Mouse (Mus musculus): ENCODE data around the gene Cubn. TPM values are rescaled to one million over a fixed set of nuclear protein-coding genes. Genes with fewer than 3 reads are reported as not detected.

Cubn gene
- polyA plus RNA-seq, 1 experiment from 2014 or later: 0.84 TPM

DNA sequence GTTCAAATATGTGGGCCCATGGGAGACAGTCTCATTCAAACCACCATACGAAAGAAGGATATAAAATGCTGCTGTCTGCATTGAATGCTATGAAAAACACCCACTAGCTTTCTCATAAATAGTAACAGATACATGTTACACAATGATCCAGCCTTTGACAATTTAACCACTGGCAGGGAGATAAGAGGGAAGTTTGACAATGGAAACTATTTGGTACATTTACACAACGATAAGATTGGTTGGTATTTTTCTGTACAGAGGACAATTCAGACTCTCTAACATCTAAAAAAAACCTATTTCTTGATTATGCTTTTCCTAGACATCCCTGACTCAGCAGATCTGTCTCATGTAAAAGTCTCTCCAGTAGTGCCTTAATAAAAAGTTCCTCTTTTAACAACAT lies 4.5 kb upstream of the Cubn start:
- Histone ChIP-seq H3K9me3 (replicated peaks; ENCODE audit: control insufficient read depth, low read length) (no peaks in the 10 kb centered on the region), H3K27me3 (ENCODE audit: control insufficient read depth, insufficient read depth, low read length) (no peaks in the 10 kb centered on the region), H3K36me3 (ENCODE audit: control insufficient read depth, insufficient read depth, low read length) (no peaks in the 10 kb centered on the region), H3K9ac (ENCODE audit: low read length) (no peak overlapping the region), H3K4me2 (ENCODE audit: low read depth, low read length) (no peak overlapping the region), H3K4me3 (replicated peaks; ENCODE audit: low read length) (no peak overlapping the region), H3K27ac (ENCODE audit: low read length) (no peak overlapping the region), H3K4me1 (ENCODE audit: control insufficient read depth, insufficient read depth, low read length) (no peaks in the 10 kb centered on the region)
- WGBS: 53% methylated on average over 2 of the region's 2 CpGs
- no peak for ATAC-seq (ENCODE audit: insufficient read depth, low FRiP score)

DNA sequence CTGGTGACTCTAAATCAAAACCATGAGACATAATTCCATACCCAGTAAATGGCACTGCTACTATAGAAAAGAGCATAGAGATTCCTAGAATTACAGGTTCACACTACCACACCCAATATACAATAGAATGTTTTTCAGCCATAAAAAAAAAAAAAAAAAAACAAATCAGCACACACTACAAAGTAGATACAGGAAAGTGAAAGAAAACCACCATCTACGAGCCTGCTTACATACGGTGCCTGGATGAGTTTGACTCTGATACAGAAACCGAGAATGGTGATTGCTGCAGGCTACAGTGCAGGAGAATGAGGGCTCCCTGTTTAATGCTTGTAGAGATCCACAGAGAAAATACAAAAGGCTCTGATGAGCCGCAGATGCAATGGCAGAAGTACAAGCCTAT lies 1.3 kb upstream of the Cubn start:
- 84% methylated on average over 4 of the region's 4 CpGs for WGBS

DNA sequence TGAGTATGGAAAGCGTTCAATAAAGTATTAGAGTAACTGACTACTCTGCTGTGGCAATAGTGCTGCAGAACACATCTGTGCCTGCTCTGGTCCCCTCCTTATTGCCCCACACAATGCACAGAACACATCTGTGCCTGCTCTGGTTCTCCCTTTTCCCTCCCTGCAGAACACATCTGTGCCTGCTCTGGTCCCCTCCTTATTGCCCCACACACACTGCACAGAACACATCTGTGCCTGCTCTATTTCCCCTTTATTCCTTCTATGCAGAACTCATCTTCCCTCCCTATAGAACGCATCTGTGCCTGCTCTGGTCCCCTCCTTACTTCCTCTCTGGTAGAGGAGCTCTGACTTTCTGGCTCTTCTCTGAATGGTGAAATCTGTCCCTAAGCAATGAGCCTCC lies 1.1 kb downstream of the Cubn start:
- no peaks in the 10 kb centered on the region for H3K36me3 ChIP-seq (ENCODE audit: control insufficient read depth, insufficient read depth, low read length)
- no peaks in the 10 kb centered on the region for H3K27me3 ChIP-seq (ENCODE audit: control insufficient read depth, insufficient read depth, low read length)
- no peak overlapping the region for H3K27ac ChIP-seq (ENCODE audit: low read length)
- no peaks in the 10 kb centered on the region for H3K4me1 ChIP-seq (ENCODE audit: control insufficient read depth, insufficient read depth, low read length)
- H3K4me3 ChIP-seq (replicated peaks; ENCODE audit: low read length): no peak overlapping the region
- H3K9ac ChIP-seq (ENCODE audit: low read length): no peak overlapping the region
- no peaks in the 10 kb centered on the region for H3K9me3 ChIP-seq (replicated peaks; ENCODE audit: control insufficient read depth, low read length)
- 78% methylated on average over 2 of the region's 2 CpGs for WGBS
- ATAC-seq (ENCODE audit: insufficient read depth, low FRiP score): no peak
- no peak overlapping the region for H3K4me2 ChIP-seq (ENCODE audit: low read depth, low read length)

More for the DNA sequence above, 1.3 kb upstream of the Cubn start:
- no peaks in the 10 kb centered on the region for H3K4me1 ChIP-seq (ENCODE audit: control insufficient read depth, insufficient read depth, low read length)
- ATAC-seq (ENCODE audit: insufficient read depth, low FRiP score): no peak
- no peak overlapping the region for H3K4me3 ChIP-seq (replicated peaks; ENCODE audit: low read length)
- no peak overlapping the region for H3K27ac ChIP-seq (ENCODE audit: low read length)
- no peak overlapping the region for H3K9ac ChIP-seq (ENCODE audit: low read length)
- no peaks in the 10 kb centered on the region for H3K27me3 ChIP-seq (ENCODE audit: control insufficient read depth, insufficient read depth, low read length)
- no peaks in the 10 kb centered on the region for H3K36me3 ChIP-seq (ENCODE audit: control insufficient read depth, insufficient read depth, low read length)
- H3K4me2 ChIP-seq (ENCODE audit: low read depth, low read length): no peak overlapping the region
- no peaks in the 10 kb centered on the region for H3K9me3 ChIP-seq (replicated peaks; ENCODE audit: control insufficient read depth, low read length)

DNA sequence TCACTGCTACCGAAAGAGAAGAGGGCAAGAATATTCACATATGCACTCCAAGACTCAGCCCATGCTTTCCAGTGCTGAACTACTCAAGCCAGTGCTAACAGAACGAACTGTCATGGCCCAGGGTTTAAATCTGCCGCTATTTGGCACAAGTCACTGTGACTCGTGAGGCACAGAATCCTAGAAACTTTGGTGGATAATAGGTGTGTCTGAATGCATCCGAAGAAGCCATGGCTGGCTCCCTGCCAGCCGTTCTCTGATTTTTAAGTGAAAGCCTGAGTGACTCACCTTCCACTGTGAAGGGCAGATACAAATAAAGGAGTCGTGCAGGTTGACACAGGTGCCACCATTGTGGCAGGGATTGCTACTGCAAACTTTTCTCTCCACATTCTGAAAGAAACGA lies 5.1 kb downstream of the Cubn start:
- Histone ChIP-seq H3K4me1 (ENCODE audit: control insufficient read depth, insufficient read depth, low read length) (no peaks in the 10 kb centered on the region), H3K27ac (ENCODE audit: low read length) (no peak overlapping the region), H3K4me3 (replicated peaks; ENCODE audit: low read length) (no peak overlapping the region), H3K4me2 (ENCODE audit: low read depth, low read length) (no peak overlapping the region), H3K36me3 (ENCODE audit: control insufficient read depth, insufficient read depth, low read length) (no peaks in the 10 kb centered on the region), H3K9ac (ENCODE audit: low read length) (no peak overlapping the region), H3K9me3 (replicated peaks; ENCODE audit: control insufficient read depth, low read length) (no peaks in the 10 kb centered on the region), H3K27me3 (ENCODE audit: control insufficient read depth, insufficient read depth, low read length) (no peaks in the 10 kb centered on the region)
- peak; percentile 66 for ATAC-seq (ENCODE audit: insufficient read depth, low FRiP score)
- 64% methylated on average over 8 of the region's 8 CpGs for WGBS

DNA sequence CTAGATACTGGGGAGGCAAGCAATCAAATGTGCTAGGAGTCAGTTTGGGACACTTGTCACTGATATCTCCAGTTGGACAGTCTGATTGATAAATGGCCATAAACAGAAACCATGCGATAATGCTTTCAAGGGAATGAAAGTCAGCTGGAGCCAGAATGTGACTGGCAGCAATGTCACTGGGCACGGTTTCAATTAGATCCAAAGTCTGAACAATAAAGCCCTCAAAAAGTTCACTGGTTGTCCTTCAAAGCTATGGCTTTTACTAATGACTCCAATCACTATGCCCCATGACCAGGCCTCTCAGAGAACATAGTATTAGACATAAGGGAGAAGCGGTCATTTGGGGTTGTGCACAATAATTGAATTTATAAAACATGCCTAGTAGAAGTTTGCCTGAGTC lies 7.0 kb downstream of the Cubn start:
- H3K27me3 ChIP-seq (ENCODE audit: control insufficient read depth, insufficient read depth, low read length): no peaks in the 10 kb centered on the region
- no peak overlapping the region for H3K4me3 ChIP-seq (replicated peaks; ENCODE audit: low read length)
- no peaks in the 10 kb centered on the region for H3K9me3 ChIP-seq (replicated peaks; ENCODE audit: control insufficient read depth, low read length)
- H3K4me1 ChIP-seq (ENCODE audit: control insufficient read depth, insufficient read depth, low read length): no peaks in the 10 kb centered on the region
- 68% methylated on average over 3 of the region's 3 CpGs for whole genome bisulfite sequencing
- H3K4me2 ChIP-seq (ENCODE audit: low read depth, low read length): no peak overlapping the region
- no peak overlapping the region for H3K27ac ChIP-seq (ENCODE audit: low read length)
- ATAC-seq (ENCODE audit: insufficient read depth, low FRiP score): no peak
- no peak overlapping the region for H3K9ac ChIP-seq (ENCODE audit: low read length)
- H3K36me3 ChIP-seq (ENCODE audit: control insufficient read depth, insufficient read depth, low read length): no peaks in the 10 kb centered on the region

DNA sequence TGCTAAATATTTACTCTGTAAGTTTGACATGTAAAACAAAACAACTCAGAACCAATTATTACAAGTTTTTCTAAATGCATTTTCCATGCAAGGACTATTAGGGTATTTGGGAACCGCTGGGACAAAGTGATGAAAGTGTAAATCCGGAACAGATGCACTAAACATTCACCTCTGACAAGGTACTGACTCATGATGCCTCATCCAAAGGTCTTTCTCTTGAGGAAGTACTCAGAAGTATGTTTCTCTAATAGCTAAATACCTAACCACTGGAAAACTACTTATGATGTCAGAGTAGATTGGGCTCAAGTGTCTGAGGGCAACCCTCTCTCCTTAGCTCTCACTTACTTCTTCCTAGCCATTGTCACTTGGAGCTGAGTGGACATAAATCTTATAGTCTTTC lies 10.9 kb downstream of the Cubn start:
- WGBS: 91% methylated on average over 2 of the region's 2 CpGs
- H3K4me2 ChIP-seq (ENCODE audit: low read depth, low read length): no peak overlapping the region
- no peak overlapping the region for H3K27ac ChIP-seq (ENCODE audit: low read length)
- no peaks in the 10 kb centered on the region for H3K9me3 ChIP-seq (replicated peaks; ENCODE audit: control insufficient read depth, low read length)
- H3K4me1 ChIP-seq (ENCODE audit: control insufficient read depth, insufficient read depth, low read length): no peaks in the 10 kb centered on the region
- no peak overlapping the region for H3K9ac ChIP-seq (ENCODE audit: low read length)
- no peaks in the 10 kb centered on the region for H3K27me3 ChIP-seq (ENCODE audit: control insufficient read depth, insufficient read depth, low read length)
- ATAC-seq (ENCODE audit: insufficient read depth, low FRiP score): no peak
- H3K36me3 ChIP-seq (ENCODE audit: control insufficient read depth, insufficient read depth, low read length): no peaks in the 10 kb centered on the region
- H3K4me3 ChIP-seq (replicated peaks; ENCODE audit: low read length): no peak overlapping the region

DNA sequence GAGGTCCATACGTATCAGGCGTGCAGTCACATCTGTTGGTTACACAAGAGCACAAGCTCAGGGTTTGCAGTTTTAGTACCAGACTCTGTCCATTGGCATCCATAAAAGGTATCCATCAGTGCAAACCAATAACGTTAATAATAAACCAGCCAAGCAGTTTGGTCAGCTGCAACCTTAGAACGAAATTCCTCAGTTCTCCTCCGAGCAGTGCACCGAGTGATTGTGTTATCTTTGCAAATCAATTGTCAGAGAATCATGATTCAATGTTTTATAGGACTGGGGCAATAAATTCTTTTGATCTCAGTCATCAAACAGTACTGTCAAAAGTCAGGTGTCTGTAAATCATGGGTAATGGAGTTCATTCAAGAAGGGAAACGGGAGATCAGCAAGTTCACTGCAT lies 12.4 kb downstream of the Cubn start:
- Histone ChIP-seq H3K4me1 (ENCODE audit: control insufficient read depth, insufficient read depth, low read length) (no peaks in the 10 kb centered on the region), H3K27me3 (ENCODE audit: control insufficient read depth, insufficient read depth, low read length) (no peaks in the 10 kb centered on the region), H3K9ac (ENCODE audit: low read length) (no peak overlapping the region), H3K36me3 (ENCODE audit: control insufficient read depth, insufficient read depth, low read length) (no peaks in the 10 kb centered on the region), H3K9me3 (replicated peaks; ENCODE audit: control insufficient read depth, low read length) (no peaks in the 10 kb centered on the region), H3K4me2 (ENCODE audit: low read depth, low read length) (no peak overlapping the region), H3K27ac (ENCODE audit: low read length) (no peak overlapping the region), H3K4me3 (replicated peaks; ENCODE audit: low read length) (no peak overlapping the region)
- WGBS: 69% methylated on average over 7 of the region's 7 CpGs
- ATAC-seq (ENCODE audit: insufficient read depth, low FRiP score): no peak

DNA sequence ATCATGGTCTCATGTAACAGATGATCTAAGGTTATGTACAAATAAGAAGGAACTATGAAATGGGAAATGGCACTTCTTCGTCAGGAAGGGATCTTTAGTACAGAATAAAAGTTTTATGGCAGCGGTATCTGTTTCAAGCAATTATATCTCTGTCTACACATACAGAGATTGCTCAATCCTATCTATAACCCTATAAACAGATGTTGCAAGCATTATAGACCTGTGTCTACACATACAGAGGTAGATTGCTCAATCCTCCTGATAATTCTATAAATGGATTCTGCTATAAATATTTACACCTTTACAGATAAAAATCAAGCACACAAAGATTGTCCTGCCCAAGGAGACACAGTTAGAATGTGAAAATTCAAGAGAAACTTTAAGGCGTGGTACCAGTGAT lies 21.5 kb downstream of the Cubn start:
- Histone ChIP-seq H3K9ac (ENCODE audit: low read length) (no peak overlapping the region), H3K4me3 (replicated peaks; ENCODE audit: low read length) (no peak overlapping the region), H3K27me3 (ENCODE audit: control insufficient read depth, insufficient read depth, low read length) (no peaks in the 10 kb centered on the region), H3K27ac (ENCODE audit: low read length) (no peak overlapping the region), H3K36me3 (ENCODE audit: control insufficient read depth, insufficient read depth, low read length) (no peaks in the 10 kb centered on the region), H3K4me2 (ENCODE audit: low read depth, low read length) (no peak overlapping the region), H3K4me1 (ENCODE audit: control insufficient read depth, insufficient read depth, low read length) (no peaks in the 10 kb centered on the region), H3K9me3 (replicated peaks; ENCODE audit: control insufficient read depth, low read length) (no peaks in the 10 kb centered on the region)
- 89% methylated on average over 3 of the region's 3 CpGs for WGBS
- ATAC-seq (ENCODE audit: insufficient read depth, low FRiP score): no peak

DNA sequence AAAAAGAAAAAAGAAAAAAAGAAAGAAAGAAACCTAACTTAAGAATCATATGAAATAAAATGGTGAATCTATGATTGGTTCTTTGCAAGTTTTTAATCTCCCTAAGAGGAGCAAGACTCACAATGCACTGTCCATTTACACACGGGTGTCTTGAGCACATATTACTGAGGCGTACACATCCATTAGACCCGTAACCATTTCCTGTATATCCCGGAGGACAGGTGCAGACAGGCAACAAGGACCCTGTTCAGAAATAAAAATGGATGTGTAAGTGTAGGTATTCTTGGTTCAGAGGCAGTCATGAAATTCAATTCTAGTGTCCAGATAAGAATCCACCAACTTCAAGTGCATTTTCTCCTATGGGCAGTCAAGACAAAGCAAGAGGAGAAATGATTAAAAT lies 22.0 kb downstream of the Cubn start:
- Histone ChIP-seq H3K9ac (ENCODE audit: low read length) (no peak overlapping the region), H3K36me3 (ENCODE audit: control insufficient read depth, insufficient read depth, low read length) (no peaks in the 10 kb centered on the region), H3K4me3 (replicated peaks; ENCODE audit: low read length) (no peak overlapping the region), H3K9me3 (replicated peaks; ENCODE audit: control insufficient read depth, low read length) (no peaks in the 10 kb centered on the region), H3K27me3 (ENCODE audit: control insufficient read depth, insufficient read depth, low read length) (no peaks in the 10 kb centered on the region), H3K4me2 (ENCODE audit: low read depth, low read length) (no peak overlapping the region), H3K4me1 (ENCODE audit: control insufficient read depth, insufficient read depth, low read length) (no peaks in the 10 kb centered on the region), H3K27ac (ENCODE audit: low read length) (no peak overlapping the region)
- no peak for ATAC-seq (ENCODE audit: insufficient read depth, low FRiP score)
- WGBS: 79% methylated on average over 4 of the region's 4 CpGs

DNA sequence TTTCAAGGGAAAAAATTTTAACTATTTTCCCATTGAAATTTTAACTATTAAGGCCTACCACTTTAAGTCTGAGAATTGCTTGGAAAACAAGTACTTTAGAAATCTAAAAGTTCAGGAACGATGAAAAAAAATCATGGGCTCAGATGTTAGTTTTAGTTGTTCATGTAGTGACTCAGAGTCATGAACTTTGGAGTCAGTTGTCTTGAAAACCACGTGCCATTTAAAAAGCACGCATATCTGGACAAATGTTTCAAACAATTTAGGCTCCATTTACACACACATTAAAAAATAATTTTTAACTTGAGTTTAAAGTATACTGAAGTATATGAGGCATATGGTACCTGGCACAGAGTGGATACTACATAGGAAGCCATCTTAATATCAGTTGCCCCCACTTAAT lies 24.9 kb downstream of the Cubn start:
- Histone ChIP-seq H3K27ac (ENCODE audit: low read length) (no peak overlapping the region), H3K9ac (ENCODE audit: low read length) (no peak overlapping the region), H3K4me3 (replicated peaks; ENCODE audit: low read length) (no peak overlapping the region), H3K4me1 (ENCODE audit: control insufficient read depth, insufficient read depth, low read length) (no peaks in the 10 kb centered on the region), H3K9me3 (replicated peaks; ENCODE audit: control insufficient read depth, low read length) (no peaks in the 10 kb centered on the region), H3K36me3 (ENCODE audit: control insufficient read depth, insufficient read depth, low read length) (no peaks in the 10 kb centered on the region), H3K27me3 (ENCODE audit: control insufficient read depth, insufficient read depth, low read length) (no peaks in the 10 kb centered on the region), H3K4me2 (ENCODE audit: low read depth, low read length) (no peak overlapping the region)
- 75% methylated on average over 3 of the region's 3 CpGs for WGBS
- no peak for ATAC-seq (ENCODE audit: insufficient read depth, low FRiP score)

Data from stomach, embryonic 16.5 days (tissue).